Mouse (Mus musculus) kidney, embryonic 14.5 days (tissue): Measurements from ENCODE around the gene Hsd17b13. TPM values are rescaled to one million over a fixed set of nuclear protein-coding genes. Genes with fewer than 3 reads are reported as not detected.
A peak's percentile ranks its signal among the peaks of the same experiment; 100 is the strongest.
"Not testable (repeated sequence)": the region's sequence is repeated elsewhere in the genome, so short reads cannot be mapped to it uniquely, and the experiment has no call there.

Experiments used
- ATAC-seq: fragments of 200-750 bp; cut with Nextera tagmentation; 2 replicates; pipeline ENCODE4 v1.8.0; 2017; ENCODE audit warnings: moderate number of reproducible peaks, mild to moderate bottlenecking, moderate TSS enrichment, moderate library complexity; ENCODE audit not compliant: low FRiP score, low TSS enrichment
- H3K27ac ChIP-seq: fragments of 300-500 bp; sonication (generic); 2 replicates; pipeline ENCODE4 v1.5.1; 2014; ENCODE audit warnings: low read depth, mild to moderate bottlenecking, low read length, moderate library complexity, mixed read lengths
- H3K27me3 ChIP-seq: fragments of 300-500 bp; sonication (generic); 2 replicates; pipeline ENCODE4 v1.6.1; 2014; ENCODE audit warnings: mild to moderate bottlenecking, low read length; ENCODE audit not compliant: control insufficient read depth, insufficient read depth
- H3K36me3 ChIP-seq: fragments of 300-500 bp; sonication (generic); 2 replicates; pipeline ENCODE4 v1.6.1; 2014; ENCODE audit warnings: low read length, mixed read lengths; ENCODE audit not compliant: control insufficient read depth, insufficient read depth
- H3K4me1 ChIP-seq: fragments of 300-500 bp; sonication (generic); 2 replicates; pipeline ENCODE4 v1.6.1; 2014; ENCODE audit warnings: low read length, mixed read lengths; ENCODE audit not compliant: control insufficient read depth, insufficient read depth
- H3K4me2 ChIP-seq: fragments of 300-500 bp; sonication (generic); replicated peaks from 2 replicates; pipeline ENCODE4 v1.6.1; 2014; ENCODE audit warnings: low read depth, mild to moderate bottlenecking, low read length
- H3K4me3 ChIP-seq: fragments of 300-500 bp; sonication (generic); 2 replicates; pipeline ENCODE4 v1.5.1; 2014; ENCODE audit warnings: mild to moderate bottlenecking, low read length
- H3K9ac ChIP-seq: fragments of 300-500 bp; sonication (generic); 2 replicates; pipeline ENCODE4 v1.6.1; 2014; ENCODE audit warnings: low read depth, mild to moderate bottlenecking, low read length, moderate library complexity
- H3K9me3 ChIP-seq: fragments of 300-500 bp; sonication (generic); 2 replicates; pipeline ENCODE4 v1.6.1; 2016; ENCODE audit warnings: low read length; ENCODE audit not compliant: control insufficient read depth
- WGBS: fragments of 180-500 bp; shearing (Covaris S2); extraction: QIAGEN DNeasy Blood & Tissue Kit; methylation state at CpG from one replicate; pipeline ENCODE4 v1.1.7; 2014; 5-methylcytosine and 5-hydroxymethylcytosine counted together
- polyA plus RNA-seq: library from polyadenylated mRNA; unstranded; fragments of >200 nt; fragmentation: Nextera tagmentation; extraction: Ambion mirVana; gene quantifications from 2 replicates; pipeline ENCODE4 v1.2.1, GENCODE M21; 2014

The Hsd17b13 gene
- polyA plus RNA-seq, 1 experiment from 2014 or later = not detected

DNA sequence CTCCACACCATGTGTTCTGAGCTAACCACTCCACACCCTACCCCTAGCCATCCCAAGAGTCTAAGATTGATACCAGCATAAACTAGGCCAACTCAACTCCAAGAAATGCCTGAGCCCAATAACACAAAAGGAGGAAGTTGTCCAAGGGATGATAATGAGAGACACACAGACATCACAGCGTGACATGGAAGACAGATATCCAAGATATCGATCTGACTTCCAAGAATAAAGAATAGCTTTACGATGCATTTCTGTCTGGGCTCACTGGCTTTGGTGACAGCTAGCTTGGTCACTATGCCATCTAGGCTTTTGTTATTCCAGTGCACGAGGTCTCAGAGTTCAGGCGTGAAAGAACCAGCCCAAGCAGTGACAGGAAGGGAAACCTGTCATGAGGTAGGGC lies 6.2 kb downstream of the Hsd17b13 start:
- no peak for ATAC-seq
- H3K4me1 ChIP-seq = no peaks in the 10 kb centered on the region
- WGBS = 55% methylated on average over 5 of the region's 5 CpGs

DNA sequence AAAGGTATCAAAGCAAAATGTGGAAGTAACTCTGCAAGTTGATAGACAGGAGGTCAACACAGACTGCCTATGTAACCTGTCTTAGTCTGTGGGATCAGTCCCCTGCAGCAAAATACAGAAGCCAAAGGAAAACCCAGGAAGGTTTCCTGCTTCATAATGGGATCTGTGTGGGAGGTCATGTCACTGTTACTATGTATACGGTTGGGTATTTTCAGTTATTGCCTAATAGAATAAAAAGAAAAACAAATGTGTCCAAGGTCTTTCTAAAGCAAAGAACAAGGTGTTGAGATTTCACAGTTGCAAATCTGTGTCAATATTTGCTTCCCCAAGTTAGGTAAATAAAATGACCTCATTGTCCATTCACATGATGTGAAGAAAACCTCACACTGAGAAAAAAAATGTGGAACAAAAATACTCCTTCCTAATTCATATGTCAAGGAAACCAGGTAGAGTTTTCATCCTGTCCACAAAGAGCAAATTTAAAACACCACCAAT lies 14.2 kb downstream of the Hsd17b13 start:
- 38% methylated on average over 1 of the region's 1 CpGs for WGBS
- H3K9me3 ChIP-seq = no peaks in the 10 kb centered on the region
- no peak overlapping the region for H3K9ac ChIP-seq
- no peaks in the 10 kb centered on the region for H3K4me1 ChIP-seq
- H3K4me2 ChIP-seq = no peak overlapping the region
- no peak overlapping the region for H3K4me3 ChIP-seq
- no peaks in the 10 kb centered on the region for H3K36me3 ChIP-seq
- ATAC-seq = no peak
- no peak overlapping the region for H3K27ac ChIP-seq
- no peaks in the 10 kb centered on the region for H3K27me3 ChIP-seq

More for the DNA sequence above, 6.2 kb downstream of the Hsd17b13 start:
- no peaks in the 10 kb centered on the region for H3K27me3 ChIP-seq
- H3K4me3 ChIP-seq = no peak overlapping the region
- H3K27ac ChIP-seq = no peak overlapping the region
- no peak overlapping the region for H3K9ac ChIP-seq
- no peaks in the 10 kb centered on the region for H3K9me3 ChIP-seq
- no peak overlapping the region for H3K4me2 ChIP-seq
- no peaks in the 10 kb centered on the region for H3K36me3 ChIP-seq

DNA sequence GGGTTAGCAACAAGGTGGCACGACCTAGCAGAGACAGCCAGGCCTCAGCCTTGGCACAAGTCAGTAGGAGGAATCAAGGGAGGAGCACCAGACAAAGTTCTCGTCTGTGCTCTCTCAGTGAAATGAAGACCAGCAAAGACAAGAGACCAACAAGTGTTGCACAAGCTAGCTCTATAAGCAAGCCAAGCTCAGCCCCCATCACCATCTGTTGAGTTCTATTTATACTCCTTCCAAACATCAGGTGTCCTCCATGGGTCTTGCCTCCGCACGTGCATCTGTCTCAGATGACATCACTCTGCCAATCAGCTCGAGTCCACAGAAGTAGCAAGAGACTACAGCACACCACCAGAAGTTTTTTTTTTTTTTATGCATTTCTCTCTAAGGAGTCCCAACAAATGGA lies 22.6 kb downstream of the Hsd17b13 start:
- H3K27ac ChIP-seq = no peak overlapping the region
- no peak overlapping the region for H3K4me3 ChIP-seq
- no peaks in the 10 kb centered on the region for H3K27me3 ChIP-seq
- no peak for ATAC-seq
- H3K36me3 ChIP-seq = no peaks in the 10 kb centered on the region
- H3K9ac ChIP-seq = no peak overlapping the region
- H3K9me3 ChIP-seq = no peaks in the 10 kb centered on the region
- no peak overlapping the region for H3K4me2 ChIP-seq
- H3K4me1 ChIP-seq = no peaks in the 10 kb centered on the region
- WGBS = 82% methylated on average over 5 of the region's 5 CpGs

DNA sequence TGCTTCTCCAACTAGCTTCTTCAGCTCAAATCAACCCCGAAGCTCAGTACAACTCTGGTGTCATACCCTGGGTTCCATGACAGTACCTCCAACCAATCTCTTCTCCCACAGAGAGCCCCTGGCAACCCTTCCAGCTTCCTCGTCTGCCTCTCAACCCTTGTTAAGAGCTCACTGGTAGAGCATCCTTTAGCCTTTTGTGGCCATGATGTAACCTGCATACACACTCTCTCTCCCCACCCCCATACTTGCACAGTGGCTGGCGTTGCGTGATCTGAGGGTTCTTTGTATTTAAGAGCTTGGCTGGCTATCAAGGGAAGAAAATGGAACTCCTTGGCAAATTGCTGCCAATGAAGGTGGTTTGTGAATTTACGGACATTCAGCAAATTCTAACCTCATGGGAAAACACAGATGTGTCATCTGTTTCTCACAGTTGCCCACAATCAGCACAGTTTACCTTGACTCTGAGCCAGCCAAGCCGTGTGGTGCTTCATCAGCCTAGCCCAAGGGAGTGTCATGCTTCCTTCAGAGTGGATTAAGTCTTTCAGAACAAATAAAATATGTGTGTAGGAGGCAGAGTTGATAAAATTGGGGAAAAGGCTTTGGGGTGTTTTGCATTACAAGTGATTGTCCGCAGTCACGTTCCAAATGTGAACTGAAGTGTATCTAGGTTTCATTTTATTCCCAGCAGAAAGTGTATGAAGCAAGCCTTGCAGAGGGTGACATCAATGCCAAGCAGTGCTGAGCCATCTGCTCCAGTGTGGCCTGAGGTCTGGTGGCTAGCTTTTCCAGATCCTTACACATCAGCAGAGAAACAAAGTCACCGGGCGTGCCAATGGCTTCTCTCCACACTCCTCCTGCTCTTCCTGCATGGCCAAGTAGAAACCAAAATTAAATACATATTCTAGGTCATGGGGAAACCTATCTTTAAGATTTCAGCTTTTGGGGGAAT lies 23.8 kb downstream of the Hsd17b13 start:
- no peak overlapping the region for H3K27ac ChIP-seq
- no peak overlapping the region for H3K4me2 ChIP-seq
- 84% methylated on average over 10 of the region's 10 CpGs for WGBS
- no peaks in the 10 kb centered on the region for H3K9me3 ChIP-seq
- no peaks in the 10 kb centered on the region for H3K36me3 ChIP-seq
- no peak for ATAC-seq
- H3K4me1 ChIP-seq = no peaks in the 10 kb centered on the region
- no peaks in the 10 kb centered on the region for H3K27me3 ChIP-seq
- no peak overlapping the region for H3K4me3 ChIP-seq
- H3K9ac ChIP-seq = no peak overlapping the region

DNA sequence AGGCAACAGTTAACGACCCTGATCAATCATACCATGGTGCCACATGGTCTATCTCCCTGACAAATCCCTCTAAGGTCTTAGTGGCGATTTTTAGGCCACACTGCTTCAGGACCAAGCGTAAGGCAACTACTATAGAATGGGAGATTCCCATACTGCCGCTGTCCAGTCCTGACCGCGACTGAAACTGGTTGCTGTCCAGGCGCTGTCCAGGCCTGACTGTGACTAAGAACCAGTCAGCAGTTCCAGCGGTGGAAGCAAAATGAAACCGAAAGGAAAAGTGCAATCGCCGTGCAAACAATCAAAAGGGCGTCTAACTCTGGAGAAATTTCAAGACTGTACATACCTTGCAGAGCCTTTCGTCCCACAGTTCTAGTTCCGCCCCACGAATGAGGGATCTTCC lies 27.1 kb downstream of the Hsd17b13 start:
- H3K4me2 ChIP-seq, H3K4me3 ChIP-seq, H3K4me1 ChIP-seq, H3K27me3 ChIP-seq, H3K36me3 ChIP-seq, H3K27ac ChIP-seq, ATAC-seq, H3K9me3 ChIP-seq, H3K9ac ChIP-seq: not testable (repeated sequence)
- 92% methylated on average over 15 of the region's 15 CpGs for WGBS

DNA sequence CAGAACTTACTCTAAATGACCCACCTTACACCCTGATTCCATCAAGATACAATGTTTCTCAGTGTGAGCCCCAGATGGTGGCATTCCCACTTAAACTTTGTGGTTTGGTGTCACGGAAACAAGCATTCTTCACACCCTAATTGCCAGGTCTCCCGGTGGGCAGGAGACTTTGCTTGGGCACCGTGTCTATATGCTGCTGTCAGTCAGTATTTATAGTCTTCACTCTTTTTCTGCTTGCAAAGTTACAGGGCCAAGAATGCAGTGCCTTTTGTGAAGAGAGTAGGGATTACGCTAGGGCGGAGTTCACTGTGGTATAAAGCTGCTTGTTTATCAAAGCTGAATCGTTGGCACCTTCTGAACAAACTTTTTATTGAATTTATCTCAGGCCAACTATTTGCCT lies 34.0 kb downstream of the Hsd17b13 start:
- ATAC-seq = no peak
- no peak overlapping the region for H3K4me3 ChIP-seq
- 49% methylated on average over 6 of the region's 6 CpGs for WGBS

DNA sequence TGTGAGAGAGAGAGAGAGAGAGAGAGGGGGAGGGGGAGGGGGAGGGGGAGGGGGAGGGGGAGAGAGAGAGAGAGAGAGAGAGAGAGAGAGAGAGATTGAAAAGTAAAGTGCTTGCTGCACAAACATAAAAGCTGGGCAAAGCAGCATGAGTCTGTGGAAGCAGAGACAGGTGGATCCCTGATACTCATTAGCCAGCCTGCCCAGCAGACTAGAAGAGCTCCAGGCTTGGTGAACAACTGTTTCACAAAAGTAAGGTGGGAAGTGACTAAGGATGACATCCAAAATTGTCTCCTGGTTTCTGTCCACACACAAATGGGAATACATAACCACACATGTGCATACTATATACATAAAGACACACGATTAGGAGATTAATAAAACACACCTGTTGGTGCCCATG lies 37.4 kb downstream of the Hsd17b13 start:
- ATAC-seq = no peak
- no peaks in the 10 kb centered on the region for H3K4me1 ChIP-seq
- no peak overlapping the region for H3K4me2 ChIP-seq
- H3K9me3 ChIP-seq = no peaks in the 10 kb centered on the region
- H3K9ac ChIP-seq = no peak overlapping the region
- H3K36me3 ChIP-seq = no peaks in the 10 kb centered on the region
- no peak overlapping the region for H3K27ac ChIP-seq
- WGBS = 89% methylated on average over 1 of the region's 1 CpGs
- no peak overlapping the region for H3K4me3 ChIP-seq
- H3K27me3 ChIP-seq = no peaks in the 10 kb centered on the region

More for the DNA sequence above, 34.0 kb downstream of the Hsd17b13 start:
- Histone ChIP-seq H3K9ac (no peak overlapping the region), H3K27ac (no peak overlapping the region), H3K4me2 (no peak overlapping the region), H3K27me3 (no peaks in the 10 kb centered on the region), H3K9me3 (no peaks in the 10 kb centered on the region), H3K36me3 (no peaks in the 10 kb centered on the region), H3K4me1 (no peaks in the 10 kb centered on the region)

DNA sequence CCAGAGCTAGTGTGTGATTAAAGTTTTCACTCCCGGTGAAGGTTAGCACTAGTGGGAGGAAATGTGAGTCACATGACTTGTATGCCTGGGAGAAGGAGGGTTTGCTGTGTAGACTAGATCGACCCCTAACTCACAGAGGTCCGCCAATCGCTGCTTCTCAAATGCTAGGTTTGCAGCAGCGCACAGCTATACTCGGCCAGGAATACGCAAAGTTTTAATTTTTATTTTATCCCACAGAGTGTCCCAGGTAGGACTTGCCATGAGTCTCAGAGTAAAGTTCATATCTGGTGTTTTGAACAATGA lies 37.9 kb downstream of the Hsd17b13 start:
- WGBS = 64% methylated on average over 7 of the region's 7 CpGs
- no peak overlapping the region for H3K9ac ChIP-seq
- ATAC-seq = peak; percentile 47; the same call in 1 of the 2 replicates
- H3K27ac ChIP-seq = no peak overlapping the region
- no peaks in the 10 kb centered on the region for H3K36me3 ChIP-seq
- no peak overlapping the region for H3K4me2 ChIP-seq
- no peaks in the 10 kb centered on the region for H3K9me3 ChIP-seq
- H3K4me1 ChIP-seq = no peaks in the 10 kb centered on the region
- H3K4me3 ChIP-seq = no peak overlapping the region
- no peaks in the 10 kb centered on the region for H3K27me3 ChIP-seq

DNA sequence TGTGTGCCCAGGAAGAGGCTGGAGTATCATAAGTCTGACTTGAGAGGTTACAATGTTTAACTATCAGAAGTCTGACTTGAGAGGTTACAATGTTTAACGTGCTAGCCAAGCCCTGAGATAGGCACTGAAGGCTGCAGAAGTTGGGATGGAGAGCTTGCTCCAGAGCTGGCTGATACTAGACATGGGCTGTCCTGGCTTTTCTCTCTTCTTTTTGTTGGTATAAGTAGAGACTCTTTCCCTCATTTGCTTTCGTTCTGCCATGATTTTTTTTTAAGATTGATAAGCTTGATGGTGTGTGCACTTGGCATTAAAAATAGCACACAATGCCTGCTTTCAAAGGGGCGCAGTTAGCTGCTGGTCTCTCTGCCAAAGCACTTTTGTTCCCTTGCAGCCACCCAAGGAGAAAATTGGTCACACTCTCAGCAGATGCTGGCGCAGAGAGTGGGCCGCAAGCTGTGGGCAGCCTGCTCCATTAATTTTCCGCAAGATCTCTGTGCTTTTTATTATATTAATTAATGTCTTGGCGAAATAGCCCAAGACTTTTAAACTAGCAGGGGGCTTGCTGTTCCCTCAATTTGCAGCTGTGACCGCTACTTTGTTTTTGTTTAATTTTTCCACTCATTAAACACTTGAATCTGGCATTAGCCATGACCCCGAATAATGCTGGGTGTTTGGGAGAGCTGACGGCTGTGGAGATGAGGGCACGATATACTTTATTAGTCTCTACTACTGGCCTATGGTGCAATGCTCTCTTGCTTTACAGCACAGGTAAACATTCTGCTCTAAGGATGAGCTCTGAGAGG lies 38.5 kb downstream of the Hsd17b13 start:
- Histone ChIP-seq H3K9ac (no peak overlapping the region), H3K27me3 (no peaks in the 10 kb centered on the region), H3K4me2 (no peak overlapping the region), H3K27ac (no peak overlapping the region), H3K4me1 (no peaks in the 10 kb centered on the region), H3K36me3 (no peaks in the 10 kb centered on the region), H3K4me3 (no peak overlapping the region), H3K9me3 (no peaks in the 10 kb centered on the region)
- ATAC-seq = peak; percentile 43; the same call in 1 of the 2 replicates
- WGBS = 52% methylated on average over 11 of the region's 11 CpGs
